Mouse (Mus musculus) lung, adult 2 months (tissue): ENCODE measurements around the gene Trim2. TPM values are rescaled to one million over a fixed set of nuclear protein-coding genes. Genes with fewer than 3 reads are reported as not detected.

Experiments used
- DNase-seq: peaks from one replicate; pipeline ENCODE4 v3.0.0; 2022
- H3K4me1 ChIP-seq: fragments of 200-500 bp; 2 replicates; pipeline ENCODE4 v1.6.1; 2011; ENCODE audit warnings: low read length; ENCODE audit not compliant: control insufficient read depth, insufficient read depth
- H3K4me3 ChIP-seq: fragments of 200-500 bp; replicated peaks from 2 replicates; pipeline ENCODE3; 2011; ENCODE audit warnings: low read depth, mild to moderate bottlenecking, control low read depth, low read length; ENCODE audit errors: extremely low read depth
- CTCF ChIP-seq: fragments of 200-500 bp; IDR thresholded peaks from 2 replicates; pipeline ENCODE4 v1.5.1; 2011; ENCODE audit warnings: mild to moderate bottlenecking, low read length, control low read depth; ENCODE audit not compliant: insufficient read depth
- POLR2A ChIP-seq: fragments of 200-500 bp; IDR thresholded peaks from 2 replicates; pipeline ENCODE4 v1.6.1; 2011; ENCODE audit warnings: low read depth, mild to moderate bottlenecking, control low read depth, low read length, borderline replicate concordance; ENCODE audit errors: extremely low read depth
- WGBS: fragments of 180-500 bp; shearing (Covaris S2); methylation state at CpG from one replicate; pipeline ENCODE4 v1.1.7; 2018; 5-methylcytosine and 5-hydroxymethylcytosine counted together
- polyA plus RNA-seq: library from polyadenylated mRNA; depleted of rRNA; stranded (reverse); fragments of >200 nt; gene quantifications from 2 replicates; pipeline ENCODE4 v1.2.3, GENCODE M21; 2012

The Trim2 gene
- polyA plus RNA-seq, 1 experiment, result 26.3 TPM

GRCm38 (mm10) chr3:84234562-84234961, 72.1 kb downstream of the Trim2 start:
- no peak overlapping the region for H3K4me3 ChIP-seq
- TF ChIP-seq CTCF (no peak), POLR2A (no peak)
- H3K4me1 ChIP-seq, result peaks cover 12% of the 10 kb centered on the region; the same call in 1 of the 2 replicates
- WGBS, result 43% methylated on average over 4 of the region's 4 CpGs
- no peak for DNase-seq

GRCm38 (mm10) chr3:84233663-84234415, 72.8 kb downstream of the Trim2 start:
- WGBS, result 91% methylated on average over 5 of the region's 5 CpGs
- DNase-seq, result no peak
- peaks cover 12% of the 10 kb centered on the region; the same call in 1 of the 2 replicates for H3K4me1 ChIP-seq
- TF ChIP-seq CTCF, result no peak
- H3K4me3 ChIP-seq, result no peak overlapping the region

- TF ChIP-seq POLR2A (no peak), CTCF (no peak)
- Histone ChIP-seq H3K4me1 (peaks cover 12% of the 10 kb centered on the region; the same call in 1 of the 2 replicates), H3K4me3 (no peak overlapping the region)
- no peak for DNase-seq
- 78% methylated on average over 6 of the region's 6 CpGs for WGBS
Observed at GRCm38 (mm10) chr3:84232312-84232711, 74.4 kb downstream of the Trim2 start.

GRCm38 (mm10) chr3:84230988-84231387, 75.7 kb downstream of the Trim2 start:
- no peak overlapping the region for H3K4me3 ChIP-seq
- 3% methylated on average over 3 of the region's 3 CpGs for WGBS
- peaks cover 11% of the 10 kb centered on the region; the same call in 1 of the 2 replicates for H3K4me1 ChIP-seq
- DNase-seq, result peak; percentile 67
- TF ChIP-seq POLR2A (no peak), CTCF (no peak)

GRCm38 (mm10) chr3:84228911-84229310, 77.8 kb downstream of the Trim2 start:
- DNase-seq, result peak; percentile 57
- TF ChIP-seq CTCF, result no peak
- TF ChIP-seq POLR2A, result no peak
- Histone ChIP-seq H3K4me3 (peak overlapping the region; percentile 58), H3K4me1 (peaks cover 5% of the 10 kb centered on the region; the same call in 1 of the 2 replicates)
- 12% methylated on average over 15 of the region's 15 CpGs for WGBS

GRCm38 (mm10) chr3:84228203-84228870, 78.3 kb downstream of the Trim2 start:
- WGBS, result under 1% methylated on average over 18 of the region's 18 CpGs
- no peak for TF ChIP-seq CTCF
- peak; percentile 69; the same call in 1 of the 2 replicates for TF ChIP-seq POLR2A
- peak; percentile 46 for DNase-seq

GRCm38 (mm10) chr3:84227628-84228027, 79.0 kb downstream of the Trim2 start:
- DNase-seq, result no peak
- H3K4me1 ChIP-seq, result peaks cover 5% of the 10 kb centered on the region; the same call in 1 of the 2 replicates
- no peak for TF ChIP-seq CTCF
- TF ChIP-seq POLR2A, result no peak
- no peak overlapping the region for H3K4me3 ChIP-seq
- WGBS, result 29% methylated on average over 8 of the region's 8 CpGs

More at GRCm38 (mm10) chr3:84228203-84228870, 78.3 kb downstream of the Trim2 start:
- Histone ChIP-seq H3K4me1 (peaks cover 5% of the 10 kb centered on the region; the same call in 1 of the 2 replicates), H3K4me3 (peak overlapping the region; percentile 70)

GRCm38 (mm10) chr3:84224982-84225381, 81.7 kb downstream of the Trim2 start:
- Histone ChIP-seq H3K4me1 (peaks cover 3% of the 10 kb centered on the region; the same call in 1 of the 2 replicates), H3K4me3 (no peak overlapping the region)
- WGBS, result 7% methylated on average over 2 of the region's 2 CpGs
- no peak for TF ChIP-seq POLR2A
- 0 out of 2 replicates have a peak, but pooled peaks have one; percentile 2 for TF ChIP-seq CTCF
- DNase-seq, result no peak

GRCm38 (mm10) chr3:84220748-84221147, 85.9 kb downstream of the Trim2 start:
- H3K4me3 ChIP-seq, result peak overlapping the region; percentile 56
- TF ChIP-seq CTCF, result no peak
- no peak for TF ChIP-seq POLR2A
- DNase-seq, result no peak
- 4% methylated on average over 11 of the region's 11 CpGs for WGBS
- peaks cover 8% of the 10 kb centered on the region for H3K4me1 ChIP-seq
